In genomic region chr2:162998528-162999230, GRCm38 (mm10) we compare ENCODE assay signal across 9 mouse cellular contexts. TPM values are rescaled to one million over a fixed set of nuclear protein-coding genes. Genes with fewer than 3 reads are reported as not detected.
A peak's percentile ranks its signal among the peaks of the same experiment; 100 is the strongest.
DNase-seq lines count a peak whose midpoint lies in the region; ATAC-seq lines count a peak whose summit lies in the region.
"Had no signal": no experiment of that assay in that cellular context is flagged by ENCODE, and none has a peak within 500 bp of the region (broad histone marks: within the 10 kb centered on the region; RNA-seq: fewer than 3 reads in every experiment).

No protein-coding gene starts in this region.

- peak overlapping the region; percentile 42 for H3K4me2 ChIP-seq in liver, embryonic 11.5 days
- peak overlapping the region; percentile 27 for H3K4me2 ChIP-seq in stomach, embryonic 16.5 days (ENCODE audit: low read depth, low read length)

- H3K9ac ChIP-seq in liver, embryonic 11.5 days (ENCODE audit: low read depth, low read length) = no peak overlapping the region
- H3K9ac ChIP-seq in stomach, embryonic 16.5 days (ENCODE audit: low read length) = no peak overlapping the region

- WGBS in heart, embryonic 10.5 days = 23% methylated on average over 18 of the region's 18 CpGs
- WGBS in liver, embryonic 11.5 days = 26% methylated on average over 18 of the region's 18 CpGs
- 30% methylated on average over 18 of the region's 18 CpGs for WGBS in stomach, embryonic 16.5 days

- H3K9me3 ChIP-seq in heart, embryonic 10.5 days = no peaks in the 10 kb centered on the region
- H3K9me3 ChIP-seq in liver, embryonic 11.5 days (ENCODE audit: control insufficient read depth, low read length) = no peaks in the 10 kb centered on the region
- H3K9me3 ChIP-seq in stomach, embryonic 16.5 days (replicated peaks; ENCODE audit: control insufficient read depth, low read length) = no peaks in the 10 kb centered on the region

- H3K27ac ChIP-seq in heart, embryonic 10.5 days = no peak overlapping the region
- H3K27ac ChIP-seq in liver, embryonic 11.5 days (ENCODE audit: low read depth, low read length) = no peak overlapping the region
- no peak overlapping the region for H3K27ac ChIP-seq in stomach, embryonic 16.5 days (ENCODE audit: low read length)

- no peaks in the 10 kb centered on the region for H3K36me3 ChIP-seq in heart, embryonic 10.5 days
- H3K36me3 ChIP-seq in liver, embryonic 11.5 days (ENCODE audit: control insufficient read depth, insufficient read depth, low read length) = no peaks in the 10 kb centered on the region
- H3K36me3 ChIP-seq in stomach, embryonic 16.5 days (ENCODE audit: control insufficient read depth, insufficient read depth, low read length) = no peaks in the 10 kb centered on the region

- DNase-seq in adrenal gland, postnatal 10 days = peak; percentile 86
- DNase-seq in embryo, embryonic 9.5 days (ENCODE audit: extremely low spot score) = peak; percentile 76
- DNase-seq in heart, embryonic 10.5 days (ENCODE audit: low spot score) = peak; percentile 84
- peak; percentile 74 for DNase-seq in kidney, adult 9 months
- DNase-seq in liver, embryonic 11.5 days (ENCODE audit: low spot score) = peak; percentile 59

- H3K27me3 ChIP-seq in heart, embryonic 10.5 days (ENCODE audit: insufficient read depth, poor library complexity, severe bottlenecking) = peaks cover 26% of the 10 kb centered on the region
- no peaks in the 10 kb centered on the region for H3K27me3 ChIP-seq in liver, embryonic 11.5 days (replicated peaks; ENCODE audit: control insufficient read depth, insufficient read depth, low read length)
- H3K27me3 ChIP-seq in stomach, embryonic 16.5 days (ENCODE audit: control insufficient read depth, insufficient read depth, low read length) = no peaks in the 10 kb centered on the region

- H3K4me1 ChIP-seq in heart, embryonic 10.5 days = peaks cover 6% of the 10 kb centered on the region
- H3K4me1 ChIP-seq in liver, embryonic 11.5 days (replicated peaks; ENCODE audit: control insufficient read depth, insufficient read depth, low read length) = no peaks in the 10 kb centered on the region
- no peaks in the 10 kb centered on the region for H3K4me1 ChIP-seq in stomach, embryonic 16.5 days (ENCODE audit: control insufficient read depth, insufficient read depth, low read length)

- peak overlapping the region; percentile 47 for H3K4me3 ChIP-seq in heart, embryonic 10.5 days
- H3K4me3 ChIP-seq in liver, embryonic 11.5 days (ENCODE audit: low read depth, low read length) = no peak overlapping the region
- H3K4me3 ChIP-seq in stomach, embryonic 16.5 days (replicated peaks; ENCODE audit: low read length) = no peak overlapping the region

- ATAC-seq in CD4-positive, CD25-positive, alpha-beta regulatory T cell, adult 4 months = peak; percentile 71
- peak; percentile 61 for ATAC-seq in liver, embryonic 11.5 days (replicated peaks; ENCODE audit: low FRiP score)
- peak; percentile 55; the same call in 1 of the 2 replicates for ATAC-seq in monocyte, adult 5-6 weeks (replicated peaks; ENCODE audit: insufficient number of reproducible peaks, low FRiP score, low TSS enrichment, poor library complexity, severe bottlenecking)
- peak; percentile 68 for ATAC-seq in stomach, embryonic 16.5 days (ENCODE audit: insufficient read depth, low FRiP score)

RNA-seq across cellular contexts. Expression of gene Sgk2, which starts 11.5 kb away (rescaled TPM):
- not detected for polyA plus RNA-seq in CD4-positive, CD25-positive, alpha-beta regulatory T cell, adult 4 months (2017; shearing (Covaris generic))
- 1 to 10 TPM; 2.1 to 3.1 TPM for total RNA-seq in adrenal gland, postnatal 10 days (2021)
- 0.28 TPM in 1 of 2 replicates, not detected in the other for polyA plus RNA-seq in heart, embryonic 10.5 days (2016; fragmentation: Nextera tagmentation; extraction: Ambion mirVana)
- polyA plus RNA-seq in liver, embryonic 11.5 days (2014; fragmentation: Nextera tagmentation; extraction: Ambion mirVana) = 2.8 and 3.3 TPM in 2 replicates
- total RNA-seq in monocyte, adult 5-6 weeks (2017) = not detected in 3 replicates
- 1.0 and 1.4 TPM in 2 replicates for polyA plus RNA-seq in stomach, embryonic 16.5 days (2015; fragmentation: Nextera tagmentation; extraction: Ambion mirVana)
- total RNA-seq: gastrocnemius, adult 8-10 months had no signal

RNA-seq across cellular contexts. Expression of gene Ift52, which starts 18.5 kb away (rescaled TPM):
- polyA plus RNA-seq in CD4-positive, CD25-positive, alpha-beta regulatory T cell, adult 4 months (2017; shearing (Covaris generic)) = 10 to 100 TPM; 63.3 to 68.6 TPM
- total RNA-seq in adrenal gland, postnatal 10 days (2021) = 10 to 100 TPM; 35.6 to 38.1 TPM
- 40.6 and 45.6 TPM in 2 replicates for polyA plus RNA-seq in heart, embryonic 10.5 days (2016; fragmentation: Nextera tagmentation; extraction: Ambion mirVana)
- polyA plus RNA-seq in liver, embryonic 11.5 days (2014; fragmentation: Nextera tagmentation; extraction: Ambion mirVana) = 43.0 and 44.8 TPM in 2 replicates
- total RNA-seq in monocyte, adult 5-6 weeks (2017) = 22.0 to 34.8 TPM (median 29.3 TPM) in 3 replicates
- polyA plus RNA-seq in stomach, embryonic 16.5 days (2015; fragmentation: Nextera tagmentation; extraction: Ambion mirVana) = 43.6 and 47.9 TPM in 2 replicates

RNA-seq across cellular contexts. Expression of gene L3mbtl1, which starts 55.4 kb away (rescaled TPM):
- polyA plus RNA-seq in CD4-positive, CD25-positive, alpha-beta regulatory T cell, adult 4 months (2017; shearing (Covaris generic)) = under 1 TPM in 1 of 2 experiments, not detected in 1; 0.15 TPM
- total RNA-seq in adrenal gland, postnatal 10 days (2021) = under 1 TPM; 0.33 to 0.63 TPM
- polyA plus RNA-seq in heart, embryonic 10.5 days (2016; fragmentation: Nextera tagmentation; extraction: Ambion mirVana) = 0.07 and 0.15 TPM in 2 replicates
- 0.05 and 0.08 TPM in 2 replicates for polyA plus RNA-seq in liver, embryonic 11.5 days (2014; fragmentation: Nextera tagmentation; extraction: Ambion mirVana)
- total RNA-seq in monocyte, adult 5-6 weeks (2017) = 0.32 TPM in 1 of 3 replicates, not detected in the others
- polyA plus RNA-seq in stomach, embryonic 16.5 days (2015; fragmentation: Nextera tagmentation; extraction: Ambion mirVana) = 0.19 and 0.34 TPM in 2 replicates
- total RNA-seq: gastrocnemius, adult 8-10 months had no signal

RNA-seq across cellular contexts. Expression of gene Mybl2, which starts 55.8 kb away (rescaled TPM):
- 1 to 10 TPM; 3.4 to 4.4 TPM for polyA plus RNA-seq in CD4-positive, CD25-positive, alpha-beta regulatory T cell, adult 4 months (2017; shearing (Covaris generic))
- total RNA-seq in adrenal gland, postnatal 10 days (2021) = 10 to 100 TPM in 1 of 2 experiments, 1 to 10 TPM in 1; 8.8 to 11.1 TPM
- polyA plus RNA-seq in heart, embryonic 10.5 days (2016; fragmentation: Nextera tagmentation; extraction: Ambion mirVana) = 30.2 and 38.2 TPM in 2 replicates
- polyA plus RNA-seq in liver, embryonic 11.5 days (2014; fragmentation: Nextera tagmentation; extraction: Ambion mirVana) = 69.2 and 70.9 TPM in 2 replicates
- total RNA-seq in monocyte, adult 5-6 weeks (2017) = 0.32 to 1.5 TPM in 2 of 3 replicates, not detected in the other
- 19.0 and 19.6 TPM in 2 replicates for polyA plus RNA-seq in stomach, embryonic 16.5 days (2015; fragmentation: Nextera tagmentation; extraction: Ambion mirVana)
